Mouse (Mus musculus) megakaryocyte, embryonic 14.5 days (primary cell): ENCODE measurements around the gene Nfkbie. TPM values are rescaled to one million over a fixed set of nuclear protein-coding genes. Genes with fewer than 3 reads are reported as not detected.
A peak's percentile ranks its signal among the peaks of the same experiment; 100 is the strongest.

Experiments used
- H3K27me3 ChIP-seq: replicated peaks from 2 replicates; pipeline ENCODE3; 2012; ENCODE audit warnings: inconsistent platforms
- H3K36me3 ChIP-seq: replicated peaks from 2 replicates; pipeline ENCODE3; 2012; ENCODE audit warnings: low read length, inconsistent platforms, mixed read lengths
- H3K4me1 ChIP-seq: 2 replicates; pipeline ENCODE4 v1.6.1; 2012; ENCODE audit warnings: inconsistent platforms
- H3K4me3 ChIP-seq: replicated peaks from 2 replicates; pipeline ENCODE3; 2012; ENCODE audit warnings: moderate library complexity, mild to moderate bottlenecking, inconsistent platforms
- H3K9me3 ChIP-seq: 2 replicates; pipeline ENCODE4 v1.6.1; 2012; ENCODE audit warnings: inconsistent platforms
- FLI1 ChIP-seq: IDR thresholded peaks from 2 replicates; pipeline ENCODE4 v1.6.1; 2012; ENCODE audit warnings: low read length, inconsistent platforms, mixed read lengths
- GATA1 ChIP-seq: IDR thresholded peaks from 3 replicates; pipeline ENCODE4 v1.6.1; 2012; ENCODE audit warnings: mixed read lengths, low read length, inconsistent platforms, borderline replicate concordance
- polyA plus RNA-seq: library from polyadenylated mRNA; stranded (reverse); fragments of >175 nt; gene quantifications from 2 replicates; pipeline ENCODE4 v1.2.3, GENCODE M21; 2012; ENCODE audit warnings: low replicate concordance; ENCODE audit not compliant: insufficient read depth

Gene Nfkbie
- polyA plus RNA-seq, 1 experiment = 9.1 TPM

DNA sequence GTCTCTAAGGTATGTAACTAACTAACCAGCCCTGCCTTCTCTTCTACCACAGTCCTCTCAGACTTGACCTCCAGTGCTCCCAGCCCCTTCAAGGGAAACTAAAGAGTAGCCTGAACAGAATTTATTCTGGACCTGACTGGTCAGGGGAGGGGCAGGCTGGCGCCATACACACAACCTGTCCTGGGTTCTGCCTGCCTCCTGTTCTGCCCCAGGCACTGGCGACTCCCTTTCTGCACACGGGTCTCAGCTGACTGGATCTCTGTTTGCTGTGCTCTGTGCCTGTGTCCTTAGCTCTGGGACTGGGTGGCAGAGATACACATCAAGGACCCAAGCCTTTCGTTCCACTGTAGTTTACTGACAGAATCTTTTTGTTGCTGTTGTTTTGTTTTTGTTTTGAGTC lies 24.1 kb downstream of the Nfkbie start:
- Histone ChIP-seq H3K9me3 (no peaks in the 10 kb centered on the region), H3K27me3 (peaks cover 6% of the 10 kb centered on the region), H3K4me1 (peaks cover 31% of the 10 kb centered on the region), H3K4me3 (no peak overlapping the region), H3K36me3 (no peaks in the 10 kb centered on the region)
- TF ChIP-seq FLI1 = no peak
- no peak for TF ChIP-seq GATA1

DNA sequence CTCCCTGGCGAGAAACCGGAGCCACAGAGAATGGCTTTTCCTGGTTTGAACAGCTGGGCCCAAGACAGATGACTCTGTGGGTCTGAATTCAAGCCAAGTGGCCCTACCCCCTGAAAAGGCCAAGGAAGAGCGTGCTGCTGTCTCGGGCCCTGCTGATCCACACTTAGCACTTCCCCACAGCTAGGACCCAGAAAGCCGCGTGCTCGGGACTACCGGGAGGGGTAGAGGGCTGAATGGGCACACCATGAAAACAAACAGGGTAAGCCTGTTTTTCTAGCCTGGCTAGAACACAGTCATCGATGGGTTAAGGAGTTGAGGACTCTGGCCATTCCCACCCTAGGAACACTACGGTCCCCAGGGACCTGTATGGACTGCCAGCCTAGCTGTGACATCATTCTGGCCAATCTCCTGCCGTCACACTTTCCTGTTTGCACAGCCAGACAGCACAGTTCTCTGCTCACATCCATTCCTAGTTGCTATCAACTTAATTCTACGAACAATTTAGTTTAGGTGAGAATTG lies 25.5 kb downstream of the Nfkbie start:
- Histone ChIP-seq H3K4me3 (no peak overlapping the region), H3K36me3 (peaks cover 2% of the 10 kb centered on the region), H3K9me3 (no peaks in the 10 kb centered on the region), H3K4me1 (peaks cover 35% of the 10 kb centered on the region), H3K27me3 (peaks cover 15% of the 10 kb centered on the region)
- TF ChIP-seq FLI1 = no peak
- TF ChIP-seq GATA1 = no peak

GRCm38 (mm10) chr17:45581567-45581983 lies 26.1 kb downstream of the Nfkbie start:
- no peak overlapping the region for H3K4me3 ChIP-seq
- peaks cover 5% of the 10 kb centered on the region for H3K9me3 ChIP-seq
- peaks cover 19% of the 10 kb centered on the region for H3K27me3 ChIP-seq
- TF ChIP-seq FLI1 (no peak), GATA1 (no peak)
- peaks cover 8% of the 10 kb centered on the region for H3K36me3 ChIP-seq
- peaks cover 37% of the 10 kb centered on the region for H3K4me1 ChIP-seq

GRCm38 (mm10) chr17:45582188-45582587 lies 26.7 kb downstream of the Nfkbie start:
- Histone ChIP-seq H3K36me3 (peaks cover 14% of the 10 kb centered on the region), H3K9me3 (peaks cover 11% of the 10 kb centered on the region), H3K27me3 (peaks cover 19% of the 10 kb centered on the region), H3K4me1 (peaks cover 37% of the 10 kb centered on the region), H3K4me3 (no peak overlapping the region)
- TF ChIP-seq FLI1 (no peak), GATA1 (no peak)

- Histone ChIP-seq H3K4me3 (no peak overlapping the region), H3K9me3 (peaks cover 11% of the 10 kb centered on the region), H3K36me3 (peaks cover 15% of the 10 kb centered on the region), H3K4me1 (peaks cover 37% of the 10 kb centered on the region), H3K27me3 (peaks cover 19% of the 10 kb centered on the region)
- TF ChIP-seq FLI1 (no peak), GATA1 (no peak)
Observed at GRCm38 (mm10) chr17:45582715-45583355, 27.3 kb downstream of the Nfkbie start.

GRCm38 (mm10) chr17:45584096-45584896 lies 28.8 kb downstream of the Nfkbie start:
- Histone ChIP-seq H3K4me1 (peaks cover 37% of the 10 kb centered on the region), H3K4me3 (peak overlapping the region; percentile 19)

DNA sequence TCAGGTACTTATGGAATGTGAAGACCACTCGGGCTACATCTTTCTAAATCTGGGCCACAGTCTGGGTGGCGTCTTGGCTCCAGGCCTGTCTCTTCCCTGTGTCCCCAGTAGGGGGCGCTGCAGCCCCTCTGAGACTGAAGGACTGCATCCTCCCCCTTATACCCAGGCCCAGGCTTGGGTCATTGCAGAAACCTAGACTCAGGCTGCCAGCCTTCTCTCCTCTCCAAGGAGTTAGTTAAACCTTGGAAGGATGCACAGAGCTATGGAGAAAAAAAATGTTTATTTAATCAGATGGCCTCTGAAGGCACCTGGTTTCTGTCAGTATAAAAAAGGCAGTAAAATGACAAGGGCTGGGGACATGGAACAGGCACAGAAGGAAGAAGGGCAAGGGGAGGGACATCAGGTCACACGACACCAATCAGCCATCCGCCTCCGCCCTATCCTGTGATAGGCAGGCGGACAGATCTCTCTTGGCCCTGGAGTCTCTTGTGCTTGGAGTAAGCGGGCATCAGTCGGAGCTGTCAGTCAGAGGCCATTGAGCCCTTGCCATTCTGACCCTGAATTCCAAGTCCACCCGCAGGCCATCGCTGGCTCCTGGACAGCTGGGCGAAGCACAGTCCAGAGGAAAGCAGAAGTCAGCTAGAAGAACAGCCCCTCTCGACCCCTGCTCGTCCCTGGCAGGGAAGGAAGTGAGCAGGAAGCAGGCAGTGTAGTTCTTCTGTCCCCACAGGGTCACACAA lies 29.6 kb downstream of the Nfkbie start:
- H3K9me3 ChIP-seq = peaks cover 11% of the 10 kb centered on the region
- peaks cover 39% of the 10 kb centered on the region for H3K27me3 ChIP-seq
- H3K36me3 ChIP-seq = peaks cover 31% of the 10 kb centered on the region
- H3K4me3 ChIP-seq = peak overlapping the region; percentile 53
- TF ChIP-seq FLI1 = no peak
- no peak for TF ChIP-seq GATA1
- peaks cover 37% of the 10 kb centered on the region for H3K4me1 ChIP-seq

More at GRCm38 (mm10) chr17:45584096-45584896, 28.8 kb downstream of the Nfkbie start:
- Histone ChIP-seq H3K36me3 (peaks cover 24% of the 10 kb centered on the region), H3K9me3 (peaks cover 11% of the 10 kb centered on the region), H3K27me3 (peaks cover 31% of the 10 kb centered on the region)
- TF ChIP-seq GATA1 = no peak

- TF ChIP-seq FLI1 = no peak
- no peak for TF ChIP-seq GATA1
- Histone ChIP-seq H3K9me3 (peaks cover 11% of the 10 kb centered on the region), H3K4me1 (peaks cover 36% of the 10 kb centered on the region), H3K36me3 (peaks cover 31% of the 10 kb centered on the region), H3K4me3 (no peak overlapping the region), H3K27me3 (peaks cover 45% of the 10 kb centered on the region)
Observed at GRCm38 (mm10) chr17:45585725-45586448, 30.4 kb downstream of the Nfkbie start.

- Histone ChIP-seq H3K9me3 (peaks cover 11% of the 10 kb centered on the region), H3K4me3 (no peak overlapping the region), H3K4me1 (peaks cover 36% of the 10 kb centered on the region), H3K36me3 (peaks cover 31% of the 10 kb centered on the region), H3K27me3 (peaks cover 51% of the 10 kb centered on the region)
- TF ChIP-seq FLI1 (no peak), GATA1 (no peak)
Observed at GRCm38 (mm10) chr17:45586449-45586837, 30.9 kb downstream of the Nfkbie start.
